Mouse (Mus musculus): ENCODE results near the gene Gm37240. TPM values are rescaled to one million over a fixed set of nuclear protein-coding genes. Genes with fewer than 3 reads are reported as not detected.

Gm37240 gene
- polyA plus RNA-seq, 1 experiment from 2014 or later, result 5.2 TPM

DNA sequence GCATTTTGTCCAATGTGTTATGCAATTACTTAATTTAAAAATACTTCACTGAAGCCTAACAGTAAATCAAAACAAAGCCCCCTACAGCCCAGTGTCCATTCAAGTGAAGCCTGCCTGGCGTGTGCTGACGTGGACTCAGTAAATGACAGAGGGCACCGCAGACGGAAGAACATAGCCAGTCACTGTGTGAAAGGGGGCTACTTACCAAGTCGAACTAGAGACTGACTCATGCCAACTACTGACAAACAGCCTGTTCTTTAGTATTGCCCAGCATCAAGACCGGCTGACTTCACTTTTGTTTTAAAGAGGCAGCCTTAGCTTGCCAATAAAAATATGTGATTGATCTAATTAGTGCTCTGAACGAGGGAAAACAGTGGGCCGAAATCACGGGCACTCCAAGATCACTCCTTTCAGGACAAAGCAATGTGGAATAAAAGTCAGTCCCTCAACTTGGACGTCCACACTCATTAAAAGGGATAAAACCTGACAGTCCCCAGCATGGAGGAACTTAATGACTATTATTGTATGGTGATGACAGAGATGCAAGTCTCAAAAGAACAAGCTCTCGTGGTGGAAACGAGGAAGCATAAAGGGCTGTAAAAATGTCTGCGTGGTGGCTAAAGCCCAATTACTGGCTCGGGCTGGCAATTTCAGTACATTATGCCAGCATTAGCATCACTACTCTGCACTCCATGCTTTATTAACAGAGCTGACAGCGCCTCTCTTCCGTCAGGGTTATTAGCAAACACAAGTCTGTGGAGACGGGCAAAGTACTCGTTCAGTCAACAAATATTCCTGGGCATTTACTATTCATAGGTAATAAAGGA lies 123.1 kb downstream of the Gm37240 start:
- DNase-seq (ENCODE audit: low spot score), result no peak

DNA sequence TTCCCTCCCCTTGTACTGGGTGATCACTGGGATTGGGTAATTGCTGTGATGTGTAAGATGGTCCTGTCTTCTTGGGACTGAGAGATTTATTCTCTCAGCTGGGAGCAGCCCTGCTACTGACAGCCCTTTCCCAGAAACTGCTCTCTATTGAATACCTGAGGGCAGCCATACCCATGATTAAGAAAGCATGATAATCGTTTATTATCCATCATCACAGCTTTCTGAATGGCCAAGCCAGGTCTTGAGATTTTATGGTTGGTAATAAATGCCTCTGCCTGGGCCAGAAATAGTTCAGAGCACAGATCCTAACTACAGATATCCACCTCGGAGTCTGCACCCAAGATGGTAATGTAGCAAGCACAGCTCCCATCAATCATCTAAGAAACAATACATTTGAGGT lies 129.4 kb downstream of the Gm37240 start:
- no peak for DNase-seq (ENCODE audit: low spot score)

DNA sequence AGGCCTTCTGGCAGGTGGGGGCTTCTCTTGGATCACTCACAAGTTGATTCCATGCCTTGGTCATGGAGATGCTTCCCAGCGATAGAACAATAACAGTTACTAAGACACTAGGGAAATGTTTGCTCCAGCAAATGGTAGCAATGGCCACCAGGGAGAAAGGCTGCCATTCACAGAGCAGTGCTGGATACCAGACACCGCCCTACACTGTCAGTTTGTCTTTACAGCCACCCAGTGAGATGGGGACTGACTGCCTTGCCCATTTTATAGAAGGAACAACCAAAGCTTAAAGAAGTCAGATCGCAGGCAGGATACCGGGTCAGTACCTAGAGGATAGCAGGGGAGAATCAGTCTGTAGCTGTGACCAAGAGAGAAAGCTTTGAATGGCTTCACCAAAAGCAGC lies 129.9 kb downstream of the Gm37240 start:
- no peak for DNase-seq (ENCODE audit: low spot score)

DNA sequence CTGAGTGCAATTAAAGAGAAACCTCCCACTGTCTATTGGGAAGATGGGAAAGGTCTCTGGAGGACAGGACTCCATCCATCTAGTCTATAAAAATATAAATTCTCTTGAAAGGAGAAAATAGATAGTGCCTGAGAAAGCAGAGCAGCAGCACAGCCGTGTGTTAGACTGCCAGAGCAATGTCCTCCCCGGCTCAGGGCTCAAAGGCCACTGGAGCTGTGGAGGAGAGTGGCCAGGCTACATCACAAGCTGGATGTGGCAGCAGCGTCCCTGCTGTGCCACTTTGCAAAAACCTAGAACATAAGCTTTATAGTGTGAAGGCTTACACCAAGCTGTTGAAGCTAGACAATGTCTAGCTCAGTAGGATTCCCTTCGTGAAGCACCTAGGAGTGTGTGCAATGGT lies 138.0 kb downstream of the Gm37240 start:
- no peak for DNase-seq (ENCODE audit: low spot score)

DNA sequence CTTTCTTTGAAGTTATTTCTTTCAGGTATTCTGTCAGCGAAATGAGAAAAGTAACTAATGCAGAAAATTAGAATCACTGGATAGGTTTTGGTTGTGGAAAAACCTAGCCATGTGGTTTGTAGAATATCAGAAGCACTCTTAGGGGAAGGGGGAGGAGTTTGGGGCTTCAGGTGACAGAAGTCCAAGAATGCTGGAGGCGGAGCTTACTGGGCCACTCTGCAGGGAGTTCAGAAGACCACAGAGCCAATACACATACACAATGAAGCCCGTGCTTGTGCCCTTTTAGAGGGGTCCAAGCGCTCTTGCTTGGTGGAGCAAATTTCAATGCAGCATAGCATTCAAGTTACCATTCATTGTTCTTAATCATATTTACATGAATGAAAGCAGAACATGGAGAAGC lies 138.5 kb downstream of the Gm37240 start:
- no peak for DNase-seq (ENCODE audit: low spot score)

DNA sequence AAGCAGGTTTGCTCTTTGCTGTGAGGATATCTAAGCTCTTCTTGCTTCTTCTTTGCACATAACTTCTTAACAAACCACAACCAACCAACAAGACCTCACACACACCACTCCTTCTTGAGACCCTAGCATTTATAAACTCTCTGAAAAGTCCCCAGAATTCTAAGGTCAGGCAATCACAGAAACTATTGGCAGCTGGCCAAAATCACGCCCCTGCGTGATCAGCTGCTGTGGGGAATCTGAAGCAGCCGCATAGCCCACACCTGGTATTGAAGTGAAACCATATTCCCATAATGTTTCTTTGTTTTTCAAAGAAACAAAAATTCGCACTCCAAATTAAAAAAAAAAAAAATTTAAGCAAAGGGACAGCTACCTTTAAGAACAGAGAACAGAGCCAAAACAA lies 141.2 kb downstream of the Gm37240 start:
- DNase-seq (ENCODE audit: low spot score), result no peak

DNA sequence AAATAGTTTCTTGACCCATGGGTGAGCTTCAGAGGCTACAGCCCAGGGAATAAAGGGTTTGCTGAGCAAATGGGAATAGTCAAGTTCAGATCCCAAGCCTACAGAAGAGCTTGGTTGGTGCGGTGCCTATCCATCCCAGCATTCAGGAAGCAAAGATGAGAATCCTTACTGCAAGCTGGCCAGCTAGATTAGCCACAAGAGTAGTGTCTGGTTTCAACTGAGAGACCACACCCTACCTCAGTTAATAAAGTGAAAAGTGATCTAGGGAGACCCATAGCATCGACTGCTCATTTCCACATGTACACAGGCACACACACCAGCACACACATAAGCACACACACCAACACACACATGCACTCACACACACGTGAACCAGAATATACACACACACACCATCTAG lies 145.6 kb downstream of the Gm37240 start:
- DNase-seq (ENCODE audit: low spot score), result no peak

DNA sequence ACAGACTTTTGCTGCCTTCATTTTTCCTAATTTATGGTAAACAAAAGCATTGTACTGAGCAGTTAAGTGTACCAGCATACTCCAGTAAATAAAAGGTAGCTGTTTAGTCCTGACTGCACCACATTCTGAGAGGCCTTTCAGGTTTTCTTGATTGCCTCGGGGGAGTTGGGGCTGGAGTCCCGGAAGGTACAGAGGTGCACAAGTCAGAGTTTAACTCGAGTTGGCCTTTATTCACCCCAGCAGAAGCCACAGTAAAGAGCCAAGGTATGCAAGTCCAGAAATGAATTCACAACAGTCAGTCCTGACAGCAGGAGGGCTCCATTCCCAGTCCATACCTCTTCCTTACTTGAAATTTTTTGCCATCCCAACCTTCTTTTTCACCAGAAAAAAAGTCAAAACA lies 148.7 kb downstream of the Gm37240 start:
- no peak for DNase-seq (ENCODE audit: low spot score)

DNA sequence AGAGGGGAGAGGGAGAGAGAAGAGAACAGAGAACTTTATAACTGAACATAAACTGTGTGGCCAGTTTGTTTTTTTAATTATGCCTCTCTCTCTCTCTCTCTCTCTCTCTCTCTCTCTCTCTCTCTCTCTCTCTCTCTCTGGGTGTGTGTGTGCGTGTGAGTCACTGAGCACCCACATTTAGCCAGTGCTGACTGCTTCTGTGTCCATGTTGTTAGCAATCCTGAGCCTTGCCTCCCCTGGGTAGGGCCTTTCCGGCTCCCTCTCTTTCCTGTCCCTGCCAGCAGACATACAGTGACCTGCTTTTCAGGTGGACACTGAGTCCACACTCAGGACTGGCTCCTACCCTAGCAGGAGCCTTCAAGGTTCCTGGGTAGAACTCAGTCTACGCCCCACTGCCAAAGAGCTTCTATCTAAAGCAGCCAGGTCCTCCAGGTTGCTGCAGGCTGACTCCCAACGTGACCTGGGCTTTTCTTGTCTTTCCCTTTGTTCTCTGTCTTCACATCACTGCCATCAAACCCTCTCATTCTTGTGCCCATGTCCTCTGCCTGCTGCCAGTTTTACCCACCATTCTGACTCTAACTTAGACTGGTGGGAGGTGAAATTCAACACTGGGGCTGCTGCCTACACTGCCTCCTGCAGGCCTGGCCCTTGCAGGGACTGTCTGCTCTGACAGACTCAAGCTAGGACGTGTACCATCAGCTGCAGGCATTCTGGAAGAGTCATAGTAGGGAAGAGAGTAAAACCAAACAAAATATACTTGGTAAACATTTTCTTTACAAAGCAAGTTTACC lies 153.2 kb downstream of the Gm37240 start:
- DNase-seq (ENCODE audit: low spot score), result no peak

DNA sequence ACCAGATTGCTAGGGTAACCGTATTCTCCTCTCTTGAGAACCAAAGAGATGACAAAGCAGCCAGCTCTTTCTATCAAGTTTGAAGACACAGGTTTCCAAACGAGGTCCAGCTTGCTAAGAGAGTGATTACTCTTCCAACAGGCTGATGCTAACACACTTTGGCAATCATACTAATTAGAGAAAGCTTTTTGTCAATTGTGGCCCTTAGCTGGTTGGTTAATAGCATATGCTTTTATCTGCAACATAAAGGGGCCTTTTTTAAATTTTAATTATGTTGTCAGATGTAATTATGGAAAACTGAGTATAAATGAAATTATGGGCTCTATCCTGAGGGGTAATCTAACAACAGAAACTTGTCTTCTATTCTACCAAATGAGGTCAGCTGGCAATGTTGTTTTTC lies 160.1 kb downstream of the Gm37240 start:
- no peak for DNase-seq (ENCODE audit: low spot score)

DNA sequence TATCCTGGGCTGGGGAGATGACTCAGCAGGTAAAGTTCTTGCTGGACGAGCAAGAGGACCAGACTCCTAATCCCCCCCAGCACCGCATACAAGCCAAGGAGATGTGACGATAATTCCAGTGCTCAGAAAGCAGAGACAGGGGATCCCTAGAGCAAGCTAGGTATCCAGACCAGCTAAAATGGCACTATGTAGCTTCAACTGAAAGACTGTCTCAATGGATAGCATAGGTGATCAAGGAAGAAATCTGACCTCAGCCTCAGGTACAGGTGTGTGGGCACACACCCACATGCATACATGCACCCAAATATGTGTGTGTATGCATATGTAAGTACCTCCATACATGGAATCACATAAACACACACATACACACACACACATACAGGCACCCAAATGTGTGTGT lies 161.3 kb downstream of the Gm37240 start:
- DNase-seq (ENCODE audit: low spot score), result no peak

DNA sequence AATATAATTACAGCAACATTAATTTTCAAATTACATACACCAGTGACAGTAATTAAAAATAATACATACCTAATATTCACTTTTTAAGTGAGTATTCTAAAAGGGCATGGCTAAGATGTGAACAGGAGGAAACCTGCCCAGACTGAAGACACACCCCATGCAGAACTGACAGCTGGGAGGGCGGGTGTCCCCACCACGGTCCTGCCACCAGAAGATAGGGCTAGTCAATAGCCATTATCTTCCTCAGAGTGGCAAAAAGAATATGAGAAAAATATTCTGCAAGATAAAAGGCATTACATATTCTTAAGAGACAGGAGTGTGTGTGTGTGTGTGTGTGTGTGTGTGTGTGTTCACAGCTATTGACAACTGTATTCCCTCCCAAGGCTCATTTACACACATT lies 162.2 kb downstream of the Gm37240 start:
- DNase-seq (ENCODE audit: low spot score), result no peak

DNA sequence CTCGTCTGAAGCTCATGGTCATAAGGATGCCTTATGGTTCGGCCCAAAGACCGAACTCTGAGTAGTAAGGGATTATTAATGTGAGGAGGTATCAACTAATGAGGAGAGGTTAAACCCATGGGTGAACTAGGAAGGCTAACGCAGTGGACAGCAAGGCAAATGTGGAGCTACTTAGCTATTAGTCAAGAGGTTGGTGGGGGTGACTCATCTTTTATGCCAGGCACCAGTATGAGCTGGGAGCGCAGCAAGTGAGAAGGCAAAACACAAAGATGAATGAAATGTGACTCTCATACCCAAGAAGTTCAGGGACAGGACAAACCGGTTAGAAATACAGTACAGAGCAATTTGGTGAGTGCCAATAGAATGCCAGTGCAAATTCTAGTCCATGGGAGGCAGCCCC lies 164.7 kb downstream of the Gm37240 start:
- DNase-seq (ENCODE audit: low spot score), result no peak

DNA sequence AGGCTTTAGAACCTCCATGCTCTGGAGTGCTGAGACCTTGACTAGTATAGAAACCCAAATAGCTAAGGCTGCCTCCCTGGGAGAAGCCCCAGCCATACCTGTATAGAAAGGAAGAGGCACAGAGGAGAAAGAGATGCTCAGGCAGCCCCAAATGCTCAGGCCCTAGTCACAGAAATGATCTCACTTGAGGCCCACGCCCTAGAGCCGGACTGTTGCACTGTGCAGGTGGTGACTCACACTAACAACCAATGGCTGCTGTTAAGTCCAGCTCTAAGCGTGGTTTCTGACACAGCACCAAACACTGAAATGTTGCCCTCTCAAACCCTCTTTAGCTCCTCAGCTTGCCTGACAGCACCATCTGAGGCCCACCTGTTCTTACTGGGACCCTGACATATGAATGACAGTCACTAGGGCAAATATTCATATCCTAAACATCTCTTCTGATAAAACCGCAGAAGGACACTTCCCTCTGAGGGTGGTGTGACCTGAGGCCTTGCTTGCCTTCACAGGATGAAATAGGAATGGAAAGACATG lies 171.5 kb downstream of the Gm37240 start:
- no peak for DNase-seq (ENCODE audit: low spot score)

DNA sequence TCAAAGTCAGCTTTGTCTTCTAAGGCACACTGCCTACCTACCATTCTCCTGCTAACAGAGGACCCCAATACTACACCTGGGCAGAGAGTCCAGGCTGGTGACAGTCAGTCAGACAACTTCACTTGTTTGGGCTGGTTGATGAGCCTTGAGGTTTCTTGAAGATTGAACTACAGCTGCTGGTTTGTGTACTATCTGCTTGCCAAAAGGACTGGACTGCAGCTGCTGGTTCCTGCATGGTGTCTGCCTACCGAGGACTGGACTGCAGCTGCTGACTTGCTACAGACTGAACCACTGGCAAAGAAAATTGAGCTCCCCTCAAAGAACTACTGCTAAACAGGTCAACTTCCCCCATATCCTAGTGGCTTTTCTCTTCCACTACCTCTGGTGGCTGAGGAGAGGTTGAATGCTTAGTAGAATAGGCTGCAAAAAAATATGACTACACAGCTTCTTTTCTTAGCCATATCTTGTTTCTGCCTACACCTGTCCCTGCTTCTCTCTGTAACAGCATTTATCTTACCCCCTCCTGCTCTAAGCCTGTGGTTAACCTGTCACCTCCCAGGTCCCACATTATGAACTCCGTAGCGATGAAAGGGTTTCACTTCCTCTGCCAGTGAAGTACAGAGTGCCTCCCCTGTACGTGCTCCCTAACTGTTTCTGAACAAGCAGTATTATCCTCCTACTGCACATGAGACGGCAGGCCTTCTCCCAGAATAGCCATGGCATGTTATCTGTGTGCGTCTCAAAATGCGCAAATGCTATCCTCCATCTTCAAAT lies 173.2 kb downstream of the Gm37240 start:
- peak; percentile 7 for DNase-seq (ENCODE audit: low spot score)

DNA sequence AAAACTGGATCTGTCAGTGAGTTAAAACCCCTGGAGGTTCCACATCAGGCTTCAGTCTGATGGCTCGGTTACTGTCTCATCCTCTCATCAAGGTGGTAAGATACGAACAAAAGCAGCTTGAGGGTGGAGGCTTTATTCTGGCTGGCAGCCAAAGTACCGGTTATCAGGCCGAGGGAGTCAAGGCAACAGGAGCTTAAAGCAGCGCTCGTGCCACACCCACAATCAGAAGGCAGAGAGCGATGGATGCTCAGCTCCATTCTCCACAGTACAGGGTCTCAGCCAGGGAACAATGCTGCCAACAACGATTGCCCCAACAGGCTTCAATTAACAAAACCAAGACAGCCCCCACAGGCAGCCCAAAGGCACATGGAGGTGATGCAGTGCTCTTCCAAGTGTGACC lies 176.6 kb downstream of the Gm37240 start:
- DNase-seq (ENCODE audit: low spot score), result no peak

DNA sequence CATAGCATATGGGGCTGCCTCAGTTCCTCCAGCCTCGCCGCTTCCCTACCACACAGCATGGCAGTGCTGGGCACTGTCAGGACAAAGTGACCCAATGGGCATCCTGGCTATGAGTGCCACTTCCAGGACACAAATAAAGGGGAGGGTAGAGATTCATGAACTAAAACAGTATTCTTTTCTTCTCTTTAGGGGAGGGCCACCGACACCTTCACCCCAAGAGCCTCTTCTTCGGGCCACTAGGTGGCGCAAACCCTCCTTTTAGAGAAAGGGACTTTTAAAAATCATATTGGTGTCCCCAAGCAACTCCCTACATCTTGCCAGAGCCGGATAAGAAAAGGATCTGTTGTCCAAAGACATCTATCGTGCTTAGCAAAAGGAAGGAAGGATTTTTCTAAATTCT lies 179.9 kb downstream of the Gm37240 start:
- DNase-seq (ENCODE audit: low spot score), result peak; percentile 38

DNA sequence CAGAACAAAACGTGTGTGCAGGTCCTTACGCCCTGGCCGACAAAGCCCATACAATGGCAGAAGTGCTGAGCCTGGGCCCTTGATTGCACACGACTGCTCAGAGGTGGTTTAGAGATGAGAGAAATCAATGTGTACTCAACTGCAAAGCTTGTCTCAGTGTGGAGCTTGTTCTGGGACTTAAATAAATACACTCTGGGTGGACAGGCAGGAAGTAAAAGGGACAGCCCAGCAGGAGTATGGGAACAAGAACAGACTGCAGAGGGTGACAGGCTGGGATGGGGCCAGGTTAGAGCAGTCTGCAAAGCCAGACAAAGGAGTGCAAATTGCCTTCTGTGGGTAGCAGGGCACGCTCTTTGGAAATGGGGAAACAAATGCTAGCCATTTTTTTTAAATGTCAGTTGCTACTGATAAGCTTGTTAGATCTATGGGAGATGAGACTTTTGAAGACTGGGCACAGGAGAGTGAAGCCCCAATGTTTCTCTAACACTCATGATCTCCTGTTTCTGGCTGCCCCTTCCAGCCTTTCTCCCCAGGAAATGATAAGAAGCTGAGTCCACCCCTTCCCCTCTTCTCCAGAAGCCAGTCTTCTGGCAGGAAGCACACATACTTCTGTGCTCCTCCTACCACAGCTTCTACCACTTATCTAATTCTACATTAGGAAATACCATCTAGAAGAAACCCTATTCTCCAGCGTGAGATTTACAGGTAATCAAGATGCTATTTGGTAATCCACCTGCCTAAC lies 184.0 kb downstream of the Gm37240 start:
- DNase-seq (ENCODE audit: low spot score), result no peak

DNA sequence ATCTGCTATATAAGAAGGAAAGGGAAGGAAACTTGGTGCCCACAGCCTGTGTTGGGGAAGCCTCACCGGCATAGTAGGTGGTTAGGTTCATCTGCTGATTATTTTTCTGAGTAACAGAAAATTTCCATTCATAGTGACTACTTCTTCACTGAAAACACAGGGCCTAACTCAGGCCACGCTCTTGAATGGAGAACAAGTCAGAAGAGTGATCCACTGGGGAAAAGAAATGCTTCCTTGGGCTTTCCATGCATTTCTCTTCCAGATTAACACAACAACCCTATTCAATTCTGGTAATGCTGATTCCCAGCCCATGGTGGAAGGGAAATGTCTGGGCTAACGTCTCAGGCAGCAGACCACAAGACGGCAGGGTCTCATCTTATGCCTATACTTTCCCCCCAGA lies 188.8 kb downstream of the Gm37240 start:
- no peak for DNase-seq (ENCODE audit: low spot score)

DNA sequence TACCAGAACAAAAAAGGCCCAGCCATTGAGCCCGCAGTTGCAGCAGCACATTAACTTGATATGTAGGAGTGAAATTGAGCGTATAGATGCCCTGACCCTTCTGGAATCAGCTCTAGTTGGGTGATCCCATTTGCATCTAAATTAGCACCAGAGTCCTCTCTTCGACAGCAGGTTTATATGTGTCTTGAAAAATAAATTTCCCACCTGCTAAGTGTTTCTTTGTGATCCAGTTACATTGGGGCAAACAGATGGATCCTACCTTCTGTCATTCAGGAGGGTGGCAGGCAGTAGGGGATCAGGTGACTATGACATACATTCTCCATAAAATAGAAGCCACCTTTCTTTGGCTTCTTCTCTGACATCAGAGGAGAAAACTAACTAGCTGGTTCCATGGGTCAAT lies 192.3 kb downstream of the Gm37240 start:
- DNase-seq (ENCODE audit: low spot score), result no peak

DNA sequence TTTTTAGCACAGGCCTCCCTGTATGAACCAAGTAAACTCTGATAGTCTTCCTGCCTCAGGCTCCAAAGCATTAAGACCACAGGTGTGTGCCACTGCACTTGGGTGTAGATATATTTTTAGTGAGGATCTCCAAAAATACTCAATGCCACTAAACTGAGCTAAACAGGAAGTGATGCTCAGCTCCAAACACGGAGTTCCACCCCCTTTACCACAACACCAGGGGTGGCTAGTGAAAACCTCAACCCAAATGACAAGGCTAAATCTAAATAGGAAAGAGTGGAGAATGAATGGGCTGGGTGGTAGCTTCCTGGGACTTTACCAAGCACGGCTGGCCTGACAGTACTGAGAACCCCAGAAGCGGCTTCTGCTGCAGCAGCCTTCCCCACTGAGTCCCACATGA lies 194.3 kb downstream of the Gm37240 start:
- no peak for DNase-seq (ENCODE audit: low spot score)

Measured in thymus, postnatal 0 days (tissue).